Mouse (Mus musculus) cortical plate, adult 2 months (tissue): ENCODE results near the gene Aco2. TPM values are rescaled to one million over a fixed set of nuclear protein-coding genes. Genes with fewer than 3 reads are reported as not detected.
A peak's percentile ranks its signal among the peaks of the same experiment; 100 is the strongest.

Experiments used
- H3K27ac ChIP-seq: fragments of 200-500 bp; 2 replicates; pipeline ENCODE4 v1.5.1; 2012; ENCODE audit warnings: low read length, control low read depth, inconsistent platforms; ENCODE audit not compliant: insufficient read depth
- H3K4me1 ChIP-seq: fragments of 200-500 bp; 2 replicates; pipeline ENCODE4 v1.6.1; 2011; ENCODE audit warnings: low read length; ENCODE audit not compliant: control insufficient read depth, insufficient read depth
- H3K4me3 ChIP-seq: fragments of 200-500 bp; 2 replicates; pipeline ENCODE4 v1.5.1; 2011; ENCODE audit warnings: mild to moderate bottlenecking, low read length, control low read depth; ENCODE audit not compliant: insufficient read depth
- CTCF ChIP-seq: fragments of 200-500 bp; IDR thresholded peaks from 2 replicates; pipeline ENCODE4 v1.5.1; 2011; ENCODE audit warnings: mild to moderate bottlenecking, control low read depth, low read length; ENCODE audit not compliant: insufficient read depth; ENCODE audit errors: extremely low read depth
- POLR2A ChIP-seq: fragments of 200-500 bp; IDR thresholded peaks from 2 replicates; pipeline ENCODE4 v1.6.1; 2011; ENCODE audit warnings: mild to moderate bottlenecking, low read length, control low read depth; ENCODE audit not compliant: insufficient read depth; ENCODE audit errors: extremely low read depth
- polyA plus RNA-seq: library from polyadenylated mRNA; depleted of rRNA; stranded (reverse); fragments of >200 nt; gene quantifications from 2 replicates; pipeline ENCODE4 v1.2.3, GENCODE M21; 2012

Gene Aco2
- polyA plus RNA-seq, 1 experiment, result 533 TPM

- Histone ChIP-seq H3K4me1 (no peaks in the 10 kb centered on the region), H3K4me3 (no peak overlapping the region), H3K27ac (no peak overlapping the region)
- TF ChIP-seq POLR2A, result no peak
- no peak for TF ChIP-seq CTCF
Measured at GRCm38 (mm10) chr15:81845033-81845625, 27.0 kb upstream of the Aco2 start.

- Histone ChIP-seq H3K27ac (no peak overlapping the region), H3K4me3 (no peak overlapping the region), H3K4me1 (no peaks in the 10 kb centered on the region)
- TF ChIP-seq CTCF (no peak), POLR2A (no peak)
Measured at GRCm38 (mm10) chr15:81845724-81846123, 26.4 kb upstream of the Aco2 start.

- H3K27ac ChIP-seq, result no peak overlapping the region
- H3K4me1 ChIP-seq, result no peaks in the 10 kb centered on the region
- no peak overlapping the region for H3K4me3 ChIP-seq
- TF ChIP-seq POLR2A (no peak), CTCF (no peak)
Measured at GRCm38 (mm10) chr15:81846755-81847154, 25.4 kb upstream of the Aco2 start.

GRCm38 (mm10) chr15:81847161-81847560 lies 24.9 kb upstream of the Aco2 start:
- Histone ChIP-seq H3K4me3 (no peak overlapping the region), H3K27ac (no peak overlapping the region), H3K4me1 (no peaks in the 10 kb centered on the region)
- TF ChIP-seq CTCF (no peak), POLR2A (no peak)

- Histone ChIP-seq H3K4me1 (no peaks in the 10 kb centered on the region), H3K4me3 (no peak overlapping the region), H3K27ac (no peak overlapping the region)
- no peak for TF ChIP-seq CTCF
- TF ChIP-seq POLR2A, result no peak
Measured at GRCm38 (mm10) chr15:81847861-81848260, 24.2 kb upstream of the Aco2 start.

GRCm38 (mm10) chr15:81848301-81848700 lies 23.8 kb upstream of the Aco2 start:
- H3K4me3 ChIP-seq, result no peak overlapping the region
- no peaks in the 10 kb centered on the region for H3K4me1 ChIP-seq
- no peak for TF ChIP-seq POLR2A
- TF ChIP-seq CTCF, result peak; percentile 63
- H3K27ac ChIP-seq, result no peak overlapping the region

GRCm38 (mm10) chr15:81849104-81849503 lies 23.0 kb upstream of the Aco2 start:
- TF ChIP-seq POLR2A, result no peak
- no peak for TF ChIP-seq CTCF
- H3K27ac ChIP-seq, result no peak overlapping the region
- no peak overlapping the region for H3K4me3 ChIP-seq
- H3K4me1 ChIP-seq, result no peaks in the 10 kb centered on the region

- Histone ChIP-seq H3K27ac (no peak overlapping the region), H3K4me1 (0 out of 2 replicates have a peak, but pooled peaks cover 2% of the 10 kb centered on the region), H3K4me3 (no peak overlapping the region)
- TF ChIP-seq CTCF, result no peak
- no peak for TF ChIP-seq POLR2A
Measured at GRCm38 (mm10) chr15:81850718-81851117, 21.4 kb upstream of the Aco2 start.

GRCm38 (mm10) chr15:81851375-81851774 lies 20.7 kb upstream of the Aco2 start:
- Histone ChIP-seq H3K27ac (0 out of 2 replicates have a peak overlapping the region, but pooled peaks have one; percentile 12), H3K4me3 (no peak overlapping the region), H3K4me1 (0 out of 2 replicates have a peak, but pooled peaks cover 2% of the 10 kb centered on the region)
- TF ChIP-seq CTCF, result no peak
- no peak for TF ChIP-seq POLR2A

GRCm38 (mm10) chr15:81852411-81853000 lies 19.6 kb upstream of the Aco2 start:
- TF ChIP-seq CTCF, result no peak
- no peak for TF ChIP-seq POLR2A
- Histone ChIP-seq H3K4me3 (no peak overlapping the region), H3K4me1 (0 out of 2 replicates have a peak, but pooled peaks cover 2% of the 10 kb centered on the region), H3K27ac (no peak overlapping the region)
